Mouse (Mus musculus): ENCODE data around the gene Foxj1. TPM values are rescaled to one million over a fixed set of nuclear protein-coding genes. Genes with fewer than 3 reads are reported as not detected.

Gene Foxj1
- total RNA-seq (2023; ENCODE audit: inconsistent age), result 0.99 to 2.1 TPM (median 1.2 TPM) in 4 replicates

GRCm38 (mm10) chr11:116335244-116336036 is at the start of gene Foxj1:
TSS of gene Foxj1 (minus strand) at chr11:116335399.

DNA sequence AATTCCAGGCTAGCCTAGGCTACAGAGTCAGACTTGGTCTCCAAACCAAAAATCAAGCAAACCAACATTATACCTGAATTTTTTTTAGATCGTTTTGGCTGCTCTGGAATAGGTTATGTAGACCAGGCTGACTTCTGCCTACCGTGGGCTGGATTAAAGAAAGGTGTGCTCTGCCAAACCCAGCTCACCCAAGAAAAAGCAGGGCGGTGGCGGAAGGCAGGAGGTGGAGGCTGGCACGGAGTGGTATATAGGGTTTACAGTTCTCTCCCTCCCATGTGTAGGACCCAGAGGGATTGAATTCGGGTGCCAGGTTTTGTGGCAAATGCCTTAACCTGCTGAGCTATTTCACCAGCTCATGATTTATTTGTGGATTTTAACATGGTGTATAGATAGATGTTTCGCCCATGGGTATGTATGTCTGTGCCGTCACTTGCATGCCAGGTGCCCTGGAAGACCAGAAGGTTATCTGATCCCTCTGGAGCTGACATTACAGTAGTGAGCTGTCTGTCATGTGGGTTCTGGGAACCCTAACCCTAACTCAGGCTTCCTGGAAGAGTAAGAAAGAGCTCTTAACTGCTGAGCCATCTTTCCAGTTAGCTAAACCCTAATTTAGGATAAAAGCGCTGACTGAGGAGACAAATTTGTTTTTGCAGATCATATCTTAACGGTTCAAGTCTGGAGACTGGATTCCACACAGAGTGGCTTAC is 28.0 kb downstream of the Foxj1 start, which contains the start of gene Exoc7:
Gene Exoc7, minus strand, starts transcription at position 215 of the 707 bp plus-strand sequence.

GRCm38 (mm10) chr11:116280751-116281663 is 54.2 kb downstream of the Foxj1 start, which contains the start of gene Galr2:
TSS of gene Galr2 (plus strand) at chr11:116280939.

Other genes starting within 250 kb of the Foxj1 start
- 249 to 307 TPM (median 282 TPM) in 4 replicates for gene Wbp2, start 248.4 kb downstream of the Foxj1 start, total RNA-seq (2023; ENCODE audit: inconsistent age)
- gene Trim47, start 208.2 kb downstream of the Foxj1 start, total RNA-seq (2023; ENCODE audit: inconsistent age), result 0.54 to 1.4 TPM (median 0.57 TPM) in 3 of 4 replicates, not detected in the other
- 35.0 to 42.1 TPM (median 37.0 TPM) in 4 replicates for gene Trim65, start 204.3 kb downstream of the Foxj1 start, total RNA-seq (2023; ENCODE audit: inconsistent age)
- 53.7 to 79.8 TPM (median 64.1 TPM) in 4 replicates for gene Mrpl38, start 196.5 kb downstream of the Foxj1 start, total RNA-seq (2023; ENCODE audit: inconsistent age)
- 37.5 to 41.8 TPM (median 39.2 TPM) in 4 replicates for gene Fbf1, start 167.2 kb downstream of the Foxj1 start, total RNA-seq (2023; ENCODE audit: inconsistent age)
- 43.7 to 50.4 TPM (median 47.7 TPM) in 4 replicates for gene Ten1, start 136.5 kb downstream of the Foxj1 start, total RNA-seq (2023; ENCODE audit: inconsistent age)
- gene Acox1, start 136.4 kb downstream of the Foxj1 start, total RNA-seq (2023; ENCODE audit: inconsistent age), result 22.1 to 31.2 TPM (median 24.6 TPM) in 4 replicates
- 0.09 to 0.26 TPM (median 0.14 TPM) in 4 replicates for gene Evpl, start 97.3 kb downstream of the Foxj1 start, total RNA-seq (2023; ENCODE audit: inconsistent age)
- gene Srp68, start 61.2 kb downstream of the Foxj1 start, total RNA-seq (2023; ENCODE audit: inconsistent age), result 54.6 to 63.6 TPM (median 60.0 TPM) in 4 replicates
- gene Galr2, start 54.5 kb downstream of the Foxj1 start, total RNA-seq (2023; ENCODE audit: inconsistent age), result 0.42 TPM in 1 of 4 replicates, not detected in the others
- gene Exoc7, start 28.2 kb downstream of the Foxj1 start, total RNA-seq (2023; ENCODE audit: inconsistent age), result 57.5 to 66.5 TPM (median 60.3 TPM) in 4 replicates
- gene Rnf157, start 77.6 kb upstream of the Foxj1 start, total RNA-seq (2023; ENCODE audit: inconsistent age), result 36.7 to 69.1 TPM (median 49.1 TPM) in 4 replicates
- gene Ubald2, start 98.7 kb upstream of the Foxj1 start, total RNA-seq (2023; ENCODE audit: inconsistent age), result 67.5 to 79.6 TPM (median 71.8 TPM) in 4 replicates
- gene Qrich2, start 130.8 kb upstream of the Foxj1 start, total RNA-seq (2023; ENCODE audit: inconsistent age), result 0.18 TPM in 1 of 4 replicates, not detected in the others
- 79.3 to 86.5 TPM (median 80.9 TPM) in 4 replicates for gene Prpsap1, start 158.8 kb upstream of the Foxj1 start, total RNA-seq (2023; ENCODE audit: inconsistent age)
- 0.27 to 0.51 TPM (median 0.36 TPM) in 4 replicates for gene Sphk1, start 195.5 kb upstream of the Foxj1 start, total RNA-seq (2023; ENCODE audit: inconsistent age)
- 22.5 to 26.3 TPM (median 24.5 TPM) in 4 replicates for gene Ube2o, start 246.0 kb upstream of the Foxj1 start, total RNA-seq (2023; ENCODE audit: inconsistent age)